Mouse (Mus musculus) myocyte (in vitro differentiated cells): ENCODE measurements around the gene Tdg.

Experiments
- CEBPB ChIP-seq: IDR thresholded peaks from 2 replicates; pipeline ENCODE4 v1.6.1; 2011; ENCODE audit warnings: mild to moderate bottlenecking, moderate library complexity; ENCODE audit not compliant: poor library complexity, insufficient read depth, severe bottlenecking
- E2F4 ChIP-seq: IDR thresholded peaks from one replicate; pipeline ENCODE4 v1.6.1; 2011; ENCODE audit warnings: mild to moderate bottlenecking, control low read depth, moderate library complexity; ENCODE audit not compliant: insufficient read depth
- MYOD1 ChIP-seq, 3 experiments: IDR thresholded peaks; one replicate each; pipeline ENCODE4 v1.6.1; 2011; ENCODE audit warnings: control low read depth in 2 of 3, low read depth in 2 of 3, mild to moderate bottlenecking in 2 of 3, moderate library complexity in 1 of 3; ENCODE audit not compliant: insufficient read length in 2 of 3, control insufficient read depth in 1 of 3
- POLR2A ChIP-seq: IDR thresholded peaks from one replicate; pipeline ENCODE4 v1.6.1; 2011; ENCODE audit warnings: low read depth, mild to moderate bottlenecking, control low read depth, moderate library complexity; ENCODE audit not compliant: insufficient read length
- POLR2AphosphoS2 ChIP-seq: IDR thresholded peaks from one replicate; pipeline ENCODE4 v1.6.1; 2011; ENCODE audit warnings: low read depth, control low read depth; ENCODE audit not compliant: insufficient read length
- REST ChIP-seq: IDR thresholded peaks from one replicate; pipeline ENCODE4 v1.6.1; 2011; ENCODE audit warnings: mild to moderate bottlenecking, control low read depth, moderate library complexity; ENCODE audit not compliant: insufficient read depth, insufficient read length
- TCF12 ChIP-seq: IDR thresholded peaks from one replicate; pipeline ENCODE4 v1.6.1; 2011; ENCODE audit warnings: mild to moderate bottlenecking, control low read depth; ENCODE audit not compliant: poor library complexity, insufficient read depth, severe bottlenecking

- TF ChIP-seq POLR2A = no peak
- no peak for TF ChIP-seq REST
- no peak for TF ChIP-seq MYOD1 (IDR thresholded peaks at IDR 0.05; ENCODE audit: control insufficient read depth in 1 of 3, insufficient read length in 2 of 3, low read depth in 2 of 3)
- no peak for TF ChIP-seq CEBPB
- no peak for TF ChIP-seq TCF12
- TF ChIP-seq POLR2AphosphoS2 = no peak
- TF ChIP-seq E2F4 = no peak
Measured at GRCm38 (mm10) chr10:82641481-82641880, 11.9 kb downstream of the Tdg start.
